Mouse (Mus musculus) ovary, postnatal 14 days (tissue): ENCODE results near the gene Tex14.
"Not testable (repeated sequence)": the region's sequence is repeated elsewhere in the genome, so short reads cannot be mapped to it uniquely, and the experiment has no call there.

Experiments used
- DNase-seq: peaks from one replicate; pipeline ENCODE4 v3.0.0; 2022; ENCODE audit warnings: low spot score

Gene Tex14

DNA sequence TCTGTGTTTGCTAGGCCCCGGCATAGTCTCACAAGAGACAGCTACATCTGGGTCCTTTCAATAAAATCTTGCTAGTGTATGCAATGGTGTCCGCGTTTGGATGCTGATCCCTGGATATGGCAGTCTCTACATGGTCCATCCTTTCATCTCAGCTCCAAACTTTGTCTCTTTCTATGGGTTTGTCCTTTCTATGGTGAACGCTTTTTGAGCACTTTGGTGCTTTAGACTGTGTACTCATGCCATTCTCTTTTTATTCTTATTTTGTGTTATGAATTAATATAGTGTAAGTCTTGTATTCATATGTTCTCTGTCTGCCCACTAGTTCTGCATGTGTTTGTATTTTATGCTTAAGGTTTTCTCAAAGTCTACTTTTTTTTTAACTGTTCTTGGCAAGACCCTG, 67.2 kb downstream of the Tex14 start:
- not testable (repeated sequence) for DNase-seq

DNA sequence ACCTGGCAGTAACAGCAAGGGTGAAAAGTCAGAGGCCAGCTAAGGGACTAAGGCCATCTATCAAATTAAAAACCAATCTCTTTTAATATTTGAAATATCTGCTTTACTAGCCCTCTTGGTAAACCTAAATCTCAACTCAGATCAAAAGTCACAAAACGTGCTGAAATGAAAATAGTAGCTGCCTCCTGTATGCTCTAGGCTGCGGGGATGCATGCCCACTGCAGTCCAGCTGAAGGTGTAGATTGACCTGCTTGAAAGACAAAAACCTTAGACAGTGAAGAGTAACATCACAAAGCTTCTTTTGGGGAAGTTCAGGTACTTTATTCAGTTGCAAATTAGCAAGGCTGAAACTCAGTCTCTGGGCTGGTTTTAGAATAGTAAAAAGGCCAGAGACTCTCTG, 74.3 kb downstream of the Tex14 start:
- DNase-seq, result not testable (repeated sequence)

GRCm38 (mm10) chr11:87483796-87484326, 79.0 kb downstream of the Tex14 start:
- no peak for DNase-seq

- no peak for DNase-seq
These were observed 84.1 kb downstream of the Tex14 start for GRCm38 (mm10) chr11:87488948-87489347.

- DNase-seq, result no peak
These were observed 99.9 kb downstream of the Tex14 start for GRCm38 (mm10) chr11:87504690-87505214.

DNA sequence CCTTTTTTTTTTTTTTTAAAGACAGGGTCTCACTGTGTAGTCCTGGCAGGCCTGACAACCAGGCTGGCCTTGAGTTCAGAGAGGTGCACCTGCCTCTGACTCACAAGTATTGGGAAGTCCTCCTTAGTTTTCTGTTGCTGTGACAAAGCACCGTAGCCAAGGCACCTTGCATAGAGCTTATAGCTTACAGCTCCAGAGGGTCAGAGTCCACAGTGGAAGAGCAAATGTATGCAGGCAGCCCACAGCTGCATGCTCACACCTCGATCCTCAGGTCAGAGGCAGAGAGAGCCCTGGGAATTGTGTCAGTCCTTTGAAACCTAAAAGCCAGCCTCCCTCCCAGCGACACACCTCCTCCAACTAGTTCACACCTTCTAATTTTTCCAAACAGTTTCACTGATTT, 101.6 kb downstream of the Tex14 start:
- no peak for DNase-seq

DNA sequence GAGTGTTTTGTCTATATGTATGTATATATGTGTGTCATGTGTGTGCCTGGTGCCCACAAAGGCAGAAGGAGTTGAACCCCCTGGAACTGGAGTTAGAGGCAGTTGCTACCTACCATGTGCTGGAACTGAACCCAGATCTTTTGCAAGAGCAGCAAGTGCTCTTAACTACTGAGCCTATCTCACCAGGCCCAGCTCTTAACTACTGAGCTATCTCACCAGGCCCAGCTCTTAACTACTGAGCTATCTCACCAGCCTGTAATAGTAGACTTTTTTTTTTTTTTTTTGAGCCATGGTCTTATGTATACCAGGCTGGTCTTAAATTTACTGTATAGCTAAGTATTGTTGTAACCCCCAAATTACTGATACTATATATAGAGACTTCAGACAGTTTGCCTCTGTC, 102.2 kb downstream of the Tex14 start:
- DNase-seq, result no peak

DNA sequence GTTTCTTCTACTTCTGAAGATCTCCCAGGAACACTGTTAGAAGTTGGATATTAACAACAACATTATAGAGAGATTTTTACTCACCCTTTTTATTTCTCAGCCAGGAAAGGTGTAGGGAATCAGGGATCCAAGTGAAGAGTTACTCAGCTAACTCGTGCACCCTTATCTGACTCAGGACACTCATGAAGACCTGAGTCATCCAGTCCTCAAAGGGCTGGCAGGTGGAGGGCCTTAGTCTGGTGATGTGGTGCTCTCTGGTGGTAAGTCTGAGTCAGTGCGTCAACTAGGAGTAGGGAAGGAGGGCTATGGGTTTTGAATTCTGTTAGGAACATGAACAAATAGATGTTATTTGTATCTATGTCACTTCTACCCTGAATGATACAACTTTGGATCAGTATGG, 114.4 kb downstream of the Tex14 start:
- DNase-seq, result peak; percentile 4

DNA sequence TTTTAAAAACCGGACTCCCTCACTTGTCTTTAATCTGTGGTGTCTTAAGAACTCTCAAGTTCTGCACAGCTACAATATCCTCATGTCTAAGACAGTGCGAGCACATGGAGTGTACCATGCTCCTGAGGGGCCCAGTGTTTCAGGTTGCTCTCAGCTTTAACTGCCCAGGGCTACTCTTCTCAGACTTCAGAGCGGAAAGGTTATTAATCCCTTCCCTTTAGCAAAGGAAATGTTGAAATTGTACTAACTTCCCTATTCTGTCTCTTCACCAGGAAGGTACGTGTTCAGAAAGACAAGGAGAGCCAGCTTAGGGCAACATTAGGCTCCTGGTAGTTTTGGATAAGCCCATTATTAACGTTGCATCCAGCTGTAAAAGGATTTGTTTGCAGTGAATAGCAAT, 118.6 kb downstream of the Tex14 start:
- no peak for DNase-seq

GRCm38 (mm10) chr11:87523967-87524366, 119.1 kb downstream of the Tex14 start:
- DNase-seq, result no peak

- no peak for DNase-seq
These were observed 119.9 kb downstream of the Tex14 start for GRCm38 (mm10) chr11:87524780-87525179.

GRCm38 (mm10) chr11:87527364-87527763, 122.5 kb downstream of the Tex14 start:
- DNase-seq, result no peak

- DNase-seq, result no peak
These were observed 123.1 kb downstream of the Tex14 start for GRCm38 (mm10) chr11:87527990-87528389.

GRCm38 (mm10) chr11:87531695-87532094, 126.8 kb downstream of the Tex14 start:
- DNase-seq, result no peak

GRCm38 (mm10) chr11:87542285-87542684, 137.4 kb downstream of the Tex14 start:
- no peak for DNase-seq

GRCm38 (mm10) chr11:87542906-87543305, 138.0 kb downstream of the Tex14 start:
- DNase-seq, result no peak

DNA sequence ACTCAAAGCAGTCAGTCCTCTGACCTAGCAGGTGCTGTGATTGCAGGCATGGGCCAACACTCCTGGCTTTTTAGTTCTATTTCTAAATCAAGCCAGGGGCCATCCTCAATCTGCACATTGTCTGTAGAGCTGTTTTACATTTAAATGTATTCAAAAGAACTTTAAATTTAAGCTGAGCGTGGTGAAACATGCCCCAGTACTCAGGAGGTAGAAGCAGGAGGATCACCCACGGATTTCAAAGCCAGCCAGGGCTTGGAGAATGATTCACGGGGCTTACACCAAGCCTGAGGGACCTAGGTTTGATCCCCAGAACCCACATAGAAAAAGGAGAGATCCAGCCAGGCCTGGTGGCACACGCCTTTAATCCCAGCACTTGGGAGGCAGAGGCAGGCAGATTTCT, 148.5 kb downstream of the Tex14 start:
- DNase-seq, result no peak

DNA sequence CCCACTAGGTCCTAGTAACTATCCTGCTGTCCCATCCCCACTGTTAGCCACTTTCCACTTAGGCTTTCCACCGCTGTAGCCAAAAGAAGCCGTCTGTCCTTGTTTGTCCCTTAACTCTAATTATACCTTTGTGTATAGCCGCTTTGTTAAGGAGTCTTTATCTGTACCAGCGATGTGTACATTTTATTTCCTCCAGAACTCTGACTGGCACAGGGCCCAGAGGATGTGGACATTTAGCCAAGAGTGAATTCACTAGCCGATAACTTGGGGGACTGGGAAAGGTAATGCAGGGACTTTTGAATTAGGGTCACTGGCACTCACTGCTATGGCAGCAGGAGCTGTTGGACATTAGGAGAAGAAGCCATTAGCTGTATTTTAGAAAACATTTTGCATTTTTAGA, 149.5 kb downstream of the Tex14 start:
- DNase-seq, result no peak

- DNase-seq, result no peak
These were observed 150.3 kb downstream of the Tex14 start for GRCm38 (mm10) chr11:87555106-87555703.

GRCm38 (mm10) chr11:87561208-87561607, 156.3 kb downstream of the Tex14 start:
- no peak for DNase-seq

DNA sequence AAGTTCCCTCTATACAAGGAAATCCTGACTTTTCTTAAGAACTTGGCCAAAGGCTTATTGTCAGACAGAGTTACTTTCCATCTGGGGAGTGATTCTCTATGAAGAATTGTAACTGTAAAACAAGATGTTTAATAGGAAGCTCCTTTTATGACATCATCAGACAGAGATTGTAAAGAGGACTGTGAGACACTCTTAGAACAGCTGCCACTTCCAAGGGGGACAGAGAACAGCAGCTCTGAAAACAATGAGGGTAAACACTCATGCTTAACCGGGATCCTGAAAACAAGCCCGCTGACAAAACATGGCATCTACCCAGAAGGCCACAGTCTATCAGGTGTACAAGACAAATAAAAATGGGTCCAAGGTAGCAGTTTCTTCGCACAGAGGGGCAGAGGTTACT, 161.6 kb downstream of the Tex14 start, which contains the start of gene Gm11492:
Gene Gm11492, plus strand, starts transcription at position 153 of the 400 bp plus-strand sequence.
- DNase-seq, result no peak

DNA sequence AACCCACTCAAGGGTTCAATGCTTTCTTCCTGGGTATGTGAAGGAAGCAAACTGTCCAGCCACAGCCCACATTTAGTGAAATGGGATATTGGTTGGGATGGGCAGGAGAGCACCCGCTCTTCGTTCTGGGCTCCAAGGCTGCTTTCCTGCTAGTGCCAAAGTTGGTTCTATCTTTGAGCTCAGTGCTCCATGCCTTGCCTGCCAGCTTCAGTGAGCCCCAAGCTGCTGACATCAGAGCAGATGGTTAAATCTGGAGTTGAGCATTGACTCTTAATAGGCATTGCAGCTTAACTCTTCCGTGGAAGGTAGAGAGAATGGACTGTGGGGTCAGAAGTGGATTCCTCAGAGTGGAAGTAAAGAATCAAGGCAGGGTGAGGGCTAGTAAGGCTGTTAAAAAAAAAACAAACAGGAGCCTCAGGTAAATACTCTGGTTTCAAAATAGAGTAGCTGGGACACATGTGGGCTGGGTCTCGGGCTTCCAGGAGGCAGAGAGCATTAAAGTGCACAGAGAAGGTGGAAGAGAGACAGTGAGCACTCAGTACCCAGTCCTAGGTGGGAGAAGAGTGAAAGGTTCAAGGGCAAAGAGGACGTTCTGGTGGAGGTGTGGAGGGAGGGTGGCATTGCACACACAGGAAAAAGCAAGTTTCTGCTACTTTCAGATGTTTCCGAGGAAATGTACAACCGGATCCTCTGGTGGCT, 163.5 kb downstream of the Tex14 start, which contains the start of gene Sept4:
Gene Sept4, plus strand, starts transcription at position 649 of the 699 bp plus-strand sequence.
- no peak for DNase-seq

DNA sequence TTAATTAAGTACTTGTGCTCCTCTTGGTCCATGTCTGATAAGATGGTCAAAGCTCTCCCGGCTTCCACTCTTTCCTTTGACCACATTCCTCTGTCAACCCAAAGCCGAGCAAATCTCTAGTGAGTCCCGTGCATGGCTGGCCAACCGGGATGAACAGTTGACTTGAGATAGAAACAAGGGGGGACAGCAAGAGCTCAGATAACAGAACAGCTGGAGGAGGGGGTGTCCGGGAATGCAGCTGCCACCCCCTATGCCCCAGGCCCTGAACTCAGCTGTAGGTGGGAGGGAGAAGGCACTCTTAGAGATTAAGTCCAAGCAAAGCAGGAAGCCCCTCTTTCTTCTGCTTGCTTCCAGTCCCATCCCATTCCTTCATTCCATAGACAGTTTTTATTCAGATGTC, 165.9 kb downstream of the Tex14 start:
- no peak for DNase-seq
